Mouse (Mus musculus) c-Kit-positive CD71-positive TER-119-negative erythroid progenitor cells, embryonic 14.5 days (primary cell): ENCODE results near the gene Xirp1.

Experiments
- DNase-seq: peaks from one replicate; pipeline ENCODE4 v3.0.0-alpha.2; 2013; ENCODE audit warnings: low read depth

Xirp1 gene

GRCm38 (mm10) chr9:120023086-120023811 lies at the start of gene Xirp1:
Gene Xirp1 (minus strand): TSS chr9:120023598.
- no peak for DNase-seq

- peak; percentile 46 for DNase-seq
Measured at GRCm38 (mm10) chr9:120073169-120073568, 49.8 kb upstream of the Xirp1 start.

GRCm38 (mm10) chr9:120071251-120071650 lies 47.9 kb upstream of the Xirp1 start:
- DNase-seq: no peak

GRCm38 (mm10) chr9:120069779-120070178 lies 46.4 kb upstream of the Xirp1 start, which contains the start of gene Cx3cr1:
Gene Cx3cr1 (minus strand): TSS chr9:120069879.
- DNase-seq: no peak

GRCm38 (mm10) chr9:120068047-120068446 lies 44.6 kb upstream of the Xirp1 start:
- no peak for DNase-seq

GRCm38 (mm10) chr9:120067609-120068008 lies 44.2 kb upstream of the Xirp1 start:
- no peak for DNase-seq

- DNase-seq: no peak
Measured at GRCm38 (mm10) chr9:120064317-120064716, 40.9 kb upstream of the Xirp1 start.

GRCm38 (mm10) chr9:120058730-120059129 lies 35.3 kb upstream of the Xirp1 start:
- no peak for DNase-seq

GRCm38 (mm10) chr9:120056201-120056600 lies 32.8 kb upstream of the Xirp1 start:
- no peak for DNase-seq

- no peak for DNase-seq
Measured at GRCm38 (mm10) chr9:120054545-120055277, 31.3 kb upstream of the Xirp1 start.

- no peak for DNase-seq
Measured at GRCm38 (mm10) chr9:120049407-120049806, 26.0 kb upstream of the Xirp1 start.

GRCm38 (mm10) chr9:120048495-120048894 lies 25.1 kb upstream of the Xirp1 start:
- no peak for DNase-seq

- DNase-seq: no peak
Measured at GRCm38 (mm10) chr9:120043115-120043514, 19.7 kb upstream of the Xirp1 start.

- no peak for DNase-seq
Measured at GRCm38 (mm10) chr9:120037414-120037813, 14.0 kb upstream of the Xirp1 start.

GRCm38 (mm10) chr9:120034375-120034774 lies 11.0 kb upstream of the Xirp1 start:
- DNase-seq: no peak

- DNase-seq: no peak
Measured at GRCm38 (mm10) chr9:120032710-120033109, 9.3 kb upstream of the Xirp1 start.

- no peak for DNase-seq
Measured at GRCm38 (mm10) chr9:120030421-120030820, 7.0 kb upstream of the Xirp1 start.

- DNase-seq: no peak
Measured at GRCm38 (mm10) chr9:120029880-120030279, 6.5 kb upstream of the Xirp1 start.

GRCm38 (mm10) chr9:120027401-120028151 lies 4.2 kb upstream of the Xirp1 start:
- peak; percentile 35 for DNase-seq

- DNase-seq: no peak
Measured at GRCm38 (mm10) chr9:120024625-120025024, 1.2 kb upstream of the Xirp1 start.

GRCm38 (mm10) chr9:120024171-120024570 lies 773 bp upstream of the Xirp1 start:
- DNase-seq: no peak

- no peak for DNase-seq
Measured at GRCm38 (mm10) chr9:120021164-120021563, 2.2 kb downstream of the Xirp1 start.
